Mouse (Mus musculus) megakaryocyte, embryonic 14.5 days (primary cell): ENCODE data around the gene Cd4.

ENCODE experiments used
- FLI1 ChIP-seq: IDR thresholded peaks from 2 replicates; pipeline ENCODE4 v1.6.1; 2012; ENCODE audit warnings: low read length, inconsistent platforms, mixed read lengths
- GATA1 ChIP-seq: IDR thresholded peaks from 3 replicates; pipeline ENCODE4 v1.6.1; 2012; ENCODE audit warnings: mixed read lengths, low read length, inconsistent platforms, borderline replicate concordance

DNA sequence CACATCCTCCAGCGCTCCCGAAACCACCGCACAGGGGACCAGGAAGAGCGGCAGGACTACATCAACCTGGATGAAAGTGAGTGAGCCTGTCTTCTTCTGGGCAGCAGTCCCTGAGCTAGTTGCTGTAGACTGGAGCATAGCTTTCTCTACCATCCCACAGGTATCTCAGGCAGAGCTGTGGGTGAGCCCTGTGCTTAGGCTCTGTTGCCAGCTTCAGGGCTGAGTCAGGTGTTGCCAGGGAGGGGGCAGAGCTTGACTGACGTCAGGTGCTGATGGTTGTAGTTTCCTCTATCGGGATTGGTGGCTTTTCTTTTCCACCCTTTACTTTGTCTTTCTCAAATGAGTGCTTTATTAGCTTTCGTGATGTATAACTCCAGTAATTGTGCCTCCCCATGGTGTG, 46.6 kb upstream of the Cd4 start:
- TF ChIP-seq GATA1 (no peak), FLI1 (no peak)
